ENCODE assay signal across 20 mouse cellular contexts in genomic region chr11:51400356-51400755, GRCm38 (mm10).
A peak's percentile ranks its signal among the peaks of the same experiment; 100 is the strongest.
DNase-seq lines count a peak whose midpoint lies in the region; ATAC-seq and TF ChIP-seq lines count a peak whose summit lies in the region.
"Had no signal": no experiment of that assay in that cellular context is flagged by ENCODE, and none has a peak within 500 bp of the region (broad histone marks: within the 10 kb centered on the region; RNA-seq: fewer than 3 reads in every experiment).

No protein-coding gene starts in this region.

- no peaks in the 10 kb centered on the region for H3K9me3 ChIP-seq in liver, embryonic 13.5 days (replicated peaks)
- no peaks in the 10 kb centered on the region for H3K9me3 ChIP-seq in liver, postnatal 0 days (ENCODE audit: low read length)
- H3K9me3 ChIP-seq: embryonic facial prominence, embryonic 10.5 days; heart, embryonic 13.5 days; hindbrain, embryonic 12.5 days had no signal

- no peak for TF ChIP-seq CTCF in liver, postnatal 0 days (IDR thresholded peaks at IDR 0.05; ENCODE audit: low read depth)

- H3K4me3 ChIP-seq in liver, embryonic 13.5 days (replicated peaks): no peak overlapping the region
- no peak overlapping the region for H3K4me3 ChIP-seq in liver, postnatal 0 days (ENCODE audit: low read depth, low read length)
- H3K4me3 ChIP-seq: embryonic facial prominence, embryonic 10.5 days; gastrocnemius, adult 2 months; heart, embryonic 13.5 days; hindbrain, embryonic 12.5 days had no signal

- ATAC-seq in liver, embryonic 13.5 days (ENCODE audit: low read depth): peak; percentile 80
- ATAC-seq in liver, postnatal 0 days: peak; percentile 46
- ATAC-seq: activated CD4-positive, CD25-positive, alpha-beta regulatory T cell, adult 4 months; forebrain, embryonic 14.5 days; hindbrain, embryonic 16.5 days; Patski had no signal

- peak overlapping the region; percentile 36; the same call in 1 of the 2 replicates for H3K9ac ChIP-seq in liver, embryonic 13.5 days
- no peak overlapping the region for H3K9ac ChIP-seq in liver, postnatal 0 days (replicated peaks)
- H3K9ac ChIP-seq: heart, embryonic 13.5 days; hindbrain, embryonic 12.5 days had no signal

- no peak for TF ChIP-seq EP300 in liver, postnatal 0 days (IDR thresholded peaks at IDR 0.05; ENCODE audit: low read depth)

- H3K27ac ChIP-seq in liver, embryonic 13.5 days: peak overlapping the region; percentile 74
- no peak overlapping the region for H3K27ac ChIP-seq in liver, postnatal 0 days (ENCODE audit: low read depth)
- H3K27ac ChIP-seq: embryonic facial prominence, embryonic 10.5 days; gastrocnemius, adult 2 months; heart, embryonic 13.5 days; hindbrain, embryonic 12.5 days had no signal

- no peaks in the 10 kb centered on the region for H3K36me3 ChIP-seq in liver, embryonic 13.5 days
- H3K36me3 ChIP-seq in liver, postnatal 0 days (replicated peaks; ENCODE audit: insufficient read depth, low read length): no peaks in the 10 kb centered on the region
- H3K36me3 ChIP-seq: embryonic facial prominence, embryonic 10.5 days; heart, embryonic 13.5 days; hindbrain, embryonic 12.5 days had no signal

- peaks cover 66% of the 10 kb centered on the region for H3K4me1 ChIP-seq in liver, embryonic 13.5 days (replicated peaks)
- peaks cover 6% of the 10 kb centered on the region; the same call in 1 of the 2 replicates for H3K4me1 ChIP-seq in liver, postnatal 0 days (ENCODE audit: insufficient read depth)
- H3K4me1 ChIP-seq: hindbrain, embryonic 12.5 days had no signal

- 53% methylated on average over 11 of the region's 11 CpGs for WGBS in liver, embryonic 13.5 days (ENCODE audit: insufficient replicate concordance)
- WGBS in liver, postnatal 0 days (ENCODE audit: insufficient replicate concordance): 72% methylated on average over 11 of the region's 11 CpGs

- peak; percentile 41 for DNase-seq in c-Kit-negative CD71-positive TER-119-positive erythroid progenitor cells, embryonic 14.5 days (ENCODE audit: low read depth, low spot score)
- DNase-seq in c-Kit-positive CD71-positive TER-119-positive erythroid progenitor cells, embryonic 14.5 days (ENCODE audit: low spot score): peak; percentile 56
- DNase-seq in liver, embryonic 13.5 days: peak; percentile 62
- DNase-seq in liver, postnatal 0 days: no peak
- DNase-seq in lung, postnatal 25 days (ENCODE audit: low spot score): no peak
- no peak for DNase-seq in retina, embryonic 14.5 days (ENCODE audit: low spot score)
- DNase-seq: adrenal gland, postnatal 14 days; cerebellum, adult 11 months; cerebellum, adult 8-10 months; cerebellum, postnatal 14 days; gastrocnemius, adult 2 months; gastrocnemius, postnatal 25 days; heart, postnatal 36 days had no signal

- H3K4me2 ChIP-seq in liver, embryonic 13.5 days: peak overlapping the region; percentile 37
- H3K4me2 ChIP-seq in liver, postnatal 0 days (ENCODE audit: low read depth, low read length): no peak overlapping the region
- H3K4me2 ChIP-seq: heart, embryonic 13.5 days; hindbrain, embryonic 12.5 days had no signal

- no peaks in the 10 kb centered on the region for H3K27me3 ChIP-seq in liver, embryonic 13.5 days
- H3K27me3 ChIP-seq in liver, postnatal 0 days (ENCODE audit: insufficient read depth, low read length): no peaks in the 10 kb centered on the region
- H3K27me3 ChIP-seq: hindbrain, embryonic 12.5 days had no signal

Comparison
In these comparisons a context has a peak if more than half of its experiments do, and no peak if none do; other contexts are left out.
1. DNase-seq: peak in c-Kit-negative CD71-positive TER-119-positive erythroid progenitor cells, embryonic 14.5 days (single experiment), c-Kit-positive CD71-positive TER-119-positive erythroid progenitor cells, embryonic 14.5 days (single experiment) and liver, embryonic 13.5 days (single experiment); none in liver, postnatal 0 days (single experiment), lung, postnatal 25 days (single experiment) and retina, embryonic 14.5 days (single experiment).